8 mouse cellular contexts compared by ENCODE assay signal in the genomic region with DNA sequence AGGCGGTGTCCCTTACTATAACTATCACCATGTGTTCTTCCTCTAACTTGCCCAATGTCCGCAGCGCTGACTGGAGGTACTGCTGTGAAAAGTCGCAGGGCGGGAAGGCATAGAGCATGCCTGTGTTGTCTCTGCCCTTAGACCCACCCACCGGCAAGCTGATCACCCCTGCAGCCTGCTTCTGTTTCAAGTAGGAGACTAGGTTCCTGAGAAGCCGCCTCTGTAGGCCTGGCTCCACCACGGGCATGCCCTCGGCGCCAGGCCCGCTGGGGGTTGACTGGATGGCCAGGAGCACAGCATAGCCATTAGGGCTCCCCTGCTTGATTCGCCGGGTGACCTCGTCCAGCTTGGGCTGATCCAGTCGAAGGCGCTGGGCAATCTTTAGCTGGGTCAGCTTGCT. TPM values are rescaled to one million over a fixed set of nuclear protein-coding genes. Genes with fewer than 3 reads are reported as not detected.
DNase-seq lines count a peak whose midpoint lies in the region; ATAC-seq and TF ChIP-seq lines count a peak whose summit lies in the region.

No protein-coding gene starts in this region.

- H3K4me1 ChIP-seq in forebrain, embryonic 14.5 days (ENCODE audit: control insufficient read depth, insufficient read depth, low read length): peaks cover 23% of the 10 kb centered on the region
- peaks cover 63% of the 10 kb centered on the region for H3K4me1 ChIP-seq in liver, embryonic 13.5 days (replicated peaks)

- H3K27me3 ChIP-seq in forebrain, embryonic 14.5 days (replicated peaks; ENCODE audit: control insufficient read depth, insufficient read depth, low read length): no peaks in the 10 kb centered on the region
- no peaks in the 10 kb centered on the region for H3K27me3 ChIP-seq in liver, embryonic 13.5 days

- peak overlapping the region; percentile 79 for H3K4me3 ChIP-seq in layer of hippocampus, adult 2 months
- H3K4me3 ChIP-seq in forebrain, embryonic 14.5 days (ENCODE audit: low read depth, low read length): peak overlapping the region; percentile 98
- H3K4me3 ChIP-seq in liver, embryonic 13.5 days (replicated peaks): peak overlapping the region; percentile 86

- DNase-seq in layer of hippocampus, adult 2 months (ENCODE audit: low spot score in 2 of 2): no peak
- no peak for DNase-seq in layer of hippocampus, postnatal 14 days (ENCODE audit: low spot score in 2 of 2)
- peak; percentile 59 for DNase-seq in ZHBTc4 (ENCODE audit: low read depth, low spot score)
- DNase-seq in forebrain, embryonic 14.5 days (ENCODE audit: low spot score): no peak
- DNase-seq in liver, embryonic 13.5 days: peak; percentile 12
- DNase-seq in frontal cortex, postnatal 36 days (ENCODE audit: low spot score in 2 of 2): no peak
- DNase-seq in spleen, postnatal 14 days (ENCODE audit: low spot score in 2 of 2): no peak

- WGBS in forebrain, embryonic 14.5 days: 50% methylated on average over 16 of the region's 16 CpGs
- WGBS in liver, embryonic 13.5 days (ENCODE audit: insufficient replicate concordance): 58% methylated on average over 16 of the region's 16 CpGs

- no peaks in the 10 kb centered on the region for H3K9me3 ChIP-seq in forebrain, embryonic 14.5 days (replicated peaks; ENCODE audit: control insufficient read depth, low read length)
- no peaks in the 10 kb centered on the region for H3K9me3 ChIP-seq in liver, embryonic 13.5 days (replicated peaks)

- peak overlapping the region; percentile 99 for H3K9ac ChIP-seq in forebrain, embryonic 14.5 days (ENCODE audit: low read length)
- H3K9ac ChIP-seq in liver, embryonic 13.5 days: peak overlapping the region; percentile 98

- no peak for TF ChIP-seq CTCF in layer of hippocampus, adult 2 months (conservative IDR thresholded peaks at IDR 0.05)

- peaks cover 75% of the 10 kb centered on the region for H3K36me3 ChIP-seq in forebrain, embryonic 14.5 days (ENCODE audit: control insufficient read depth, insufficient read depth, low read length)
- peaks cover 77% of the 10 kb centered on the region for H3K36me3 ChIP-seq in liver, embryonic 13.5 days

- peak overlapping the region; percentile 9; the same call in 1 of the 2 replicates for H3K27ac ChIP-seq in layer of hippocampus, adult 2 months
- H3K27ac ChIP-seq in forebrain, embryonic 14.5 days (ENCODE audit: low read depth, low read length): no peak overlapping the region
- peak overlapping the region; percentile 2; the same call in 1 of the 2 replicates for H3K27ac ChIP-seq in liver, embryonic 13.5 days

- ATAC-seq in forebrain, embryonic 14.5 days: no peak
- no peak for ATAC-seq in liver, embryonic 13.5 days (ENCODE audit: low read depth)
- no peak for ATAC-seq in CD4-positive, CD25-positive, alpha-beta regulatory T cell, adult 4 months

- H3K4me2 ChIP-seq in forebrain, embryonic 14.5 days (ENCODE audit: low read length): peak overlapping the region; percentile 99
- H3K4me2 ChIP-seq in liver, embryonic 13.5 days: peak overlapping the region; percentile 99

RNA-seq across cellular contexts. Expression of gene Rbm15b, which starts 2.9 kb away (rescaled TPM):
- total RNA-seq in layer of hippocampus, adult 2 months (2021): 10 to 100 TPM; 45.8 to 55.1 TPM
- total RNA-seq in layer of hippocampus, postnatal 14 days (2021): 10 to 100 TPM; 48.2 to 51.2 TPM
- 22.9 and 24.8 TPM in 2 replicates for polyA plus RNA-seq in forebrain, embryonic 14.5 days (2014; fragmentation: Nextera tagmentation; extraction: Ambion mirVana)
- polyA plus RNA-seq in liver, embryonic 13.5 days (2015; fragmentation: Nextera tagmentation; extraction: Ambion mirVana): 2.7 and 2.8 TPM in 2 replicates
- polyA plus RNA-seq in CD4-positive, CD25-positive, alpha-beta regulatory T cell, adult 4 months (2017; shearing (Covaris generic)): 1 to 10 TPM; 3.7 to 4.4 TPM

RNA-seq across cellular contexts. Expression of gene Manf, which starts 7.5 kb away (rescaled TPM):
- 100 to 1,000 TPM; 121 to 126 TPM for total RNA-seq in layer of hippocampus, adult 2 months (2021)
- total RNA-seq in layer of hippocampus, postnatal 14 days (2021): 100 to 1,000 TPM; 130 to 156 TPM
- 214 and 219 TPM in 2 replicates for polyA plus RNA-seq in forebrain, embryonic 14.5 days (2014; fragmentation: Nextera tagmentation; extraction: Ambion mirVana)
- polyA plus RNA-seq in liver, embryonic 13.5 days (2015; fragmentation: Nextera tagmentation; extraction: Ambion mirVana): 197 and 237 TPM in 2 replicates
- polyA plus RNA-seq in CD4-positive, CD25-positive, alpha-beta regulatory T cell, adult 4 months (2017; shearing (Covaris generic)): 100 to 1,000 TPM; 124 to 139 TPM

Comparison
In these comparisons a context has a peak if more than half of its experiments do, and no peak if none do; other contexts are left out.
1. DNase-seq: peak in ZHBTc4 (single experiment) and liver, embryonic 13.5 days (single experiment); none in layer of hippocampus, adult 2 months (0 of 2), layer of hippocampus, postnatal 14 days (0 of 2), forebrain, embryonic 14.5 days (single experiment), frontal cortex, postnatal 36 days (0 of 2) and spleen, postnatal 14 days (0 of 2).
2. Peak in every context shown above with its lines, with median percentiles within 50 percentile points of each other: H3K4me3 ChIP-seq.